Mouse (Mus musculus) lung, embryonic 14.5 days (tissue): ENCODE measurements around the gene Gps2. TPM values are rescaled to one million over a fixed set of nuclear protein-coding genes. Genes with fewer than 3 reads are reported as not detected.
"Not testable (repeated sequence)": the region's sequence is repeated elsewhere in the genome, so short reads cannot be mapped to it uniquely, and the experiment has no call there.

Experiments used
- ATAC-seq: fragments of 200-750 bp; cut with Nextera tagmentation; 2 replicates; pipeline ENCODE4 v1.8.0; 2017; ENCODE audit warnings: mild to moderate bottlenecking, moderate TSS enrichment, moderate library complexity; ENCODE audit not compliant: insufficient read depth
- DNase-seq: peaks from one replicate; pipeline ENCODE4 v3.0.0-alpha.2; 2015
- H3K27ac ChIP-seq: fragments of 300-500 bp; sonication (generic); 2 replicates; pipeline ENCODE4 v1.5.1; 2014; ENCODE audit warnings: low read depth, mild to moderate bottlenecking, moderate library complexity
- H3K27me3 ChIP-seq: fragments of 300-500 bp; sonication (generic); 2 replicates; pipeline ENCODE4 v1.6.1; 2014; ENCODE audit warnings: low read length, control low read depth; ENCODE audit not compliant: insufficient read depth
- H3K36me3 ChIP-seq: fragments of 300-500 bp; sonication (generic); 2 replicates; pipeline ENCODE4 v1.6.1; 2014; ENCODE audit warnings: control low read depth; ENCODE audit not compliant: insufficient read depth
- H3K4me1 ChIP-seq: fragments of 300-500 bp; sonication (generic); 2 replicates; pipeline ENCODE4 v1.6.1; 2014; ENCODE audit warnings: antibody characterized with exemption, control low read depth; ENCODE audit not compliant: insufficient read depth
- H3K4me2 ChIP-seq: fragments of 300-500 bp; sonication (generic); 2 replicates; pipeline ENCODE4 v1.6.1; 2014; ENCODE audit warnings: mild to moderate bottlenecking
- H3K4me3 ChIP-seq: fragments of 300-500 bp; sonication (generic); 2 replicates; pipeline ENCODE4 v1.5.1; 2014; ENCODE audit warnings: low read depth, low read length
- H3K9ac ChIP-seq: fragments of 300-500 bp; sonication (generic); 2 replicates; pipeline ENCODE4 v1.6.1; 2014
- H3K9me3 ChIP-seq: fragments of 300-500 bp; sonication (generic); 2 replicates; pipeline ENCODE4 v1.6.1; 2016; ENCODE audit warnings: low read depth, low read length, control low read depth
- CTCF ChIP-seq: IDR thresholded peaks from 2 replicates; pipeline ENCODE4 v1.5.1; 2016; ENCODE audit warnings: antibody characterized with exemption, low read depth
- WGBS: fragments of 180-500 bp; shearing (Covaris S2); extraction: QIAGEN DNeasy Blood & Tissue Kit; methylation state at CpG from one replicate; pipeline ENCODE4 v1.1.7; 2014; 5-methylcytosine and 5-hydroxymethylcytosine counted together
- microRNA-seq: library from miRNA; unstranded; fragments of <30 nt; microRNA quantifications from one replicate; pipeline ENCODE4, GENCODE M21; 2016; ENCODE audit warnings: borderline number of aligned reads
- polyA plus RNA-seq: library from polyadenylated mRNA; unstranded; fragments of >200 nt; fragmentation: Nextera tagmentation; extraction: Ambion mirVana; gene quantifications from 2 replicates; pipeline ENCODE4 v1.2.1, GENCODE M21; 2014

Gene Gps2
- polyA plus RNA-seq, 1 experiment from 2014 or later, result 78.6 TPM

GRCm38 (mm10) chr11:69953267-69953915 lies 39.7 kb downstream of the Gps2 start:
- no peaks in the 10 kb centered on the region for H3K36me3 ChIP-seq
- H3K27ac ChIP-seq, result no peak overlapping the region
- TF ChIP-seq CTCF, result no peak
- WGBS, result 39% methylated on average over 10 of the region's 11 CpGs
- H3K4me3 ChIP-seq, result no peak overlapping the region
- H3K9me3 ChIP-seq, result no peaks in the 10 kb centered on the region
- H3K9ac ChIP-seq, result no peak overlapping the region
- no peaks in the 10 kb centered on the region for H3K4me1 ChIP-seq
- ATAC-seq (no peak), DNase-seq (peak; percentile 45)
- no peak overlapping the region for H3K4me2 ChIP-seq
- no peaks in the 10 kb centered on the region for H3K27me3 ChIP-seq

GRCm38 (mm10) chr11:69955618-69956017 lies 41.9 kb downstream of the Gps2 start:
- ATAC-seq, H3K4me2 ChIP-seq, H3K9me3 ChIP-seq, H3K27me3 ChIP-seq, H3K9ac ChIP-seq, DNase-seq, H3K36me3 ChIP-seq, H3K4me3 ChIP-seq, H3K27ac ChIP-seq, H3K4me1 ChIP-seq: not testable (repeated sequence)
- 54% methylated on average over 3 of the region's 4 CpGs for WGBS

- DNase-seq (no peak), ATAC-seq (no peak)
- no peaks in the 10 kb centered on the region for H3K4me1 ChIP-seq
- no peaks in the 10 kb centered on the region for H3K9me3 ChIP-seq
- no peak overlapping the region for H3K9ac ChIP-seq
- no peaks in the 10 kb centered on the region for H3K27me3 ChIP-seq
- no peak overlapping the region for H3K27ac ChIP-seq
- no peak overlapping the region for H3K4me2 ChIP-seq
- H3K4me3 ChIP-seq, result no peak overlapping the region
- 90% methylated on average over 1 of the region's 1 CpGs for WGBS
- peak; percentile 20; the same call in 1 of the 2 replicates for TF ChIP-seq CTCF
- H3K36me3 ChIP-seq, result no peaks in the 10 kb centered on the region
Measured at GRCm38 (mm10) chr11:69956218-69956617, 42.5 kb downstream of the Gps2 start.

- peak; percentile 55 for TF ChIP-seq CTCF
Measured at GRCm38 (mm10) chr11:69960616-69961015, 46.9 kb downstream of the Gps2 start.

GRCm38 (mm10) chr11:69961841-69962240 lies 48.2 kb downstream of the Gps2 start:
- WGBS, result 45% methylated on average over 5 of the region's 5 CpGs
- Histone ChIP-seq H3K4me3 (no peak overlapping the region), H3K27me3 (peaks cover 30% of the 10 kb centered on the region), H3K9ac (no peak overlapping the region), H3K4me1 (no peaks in the 10 kb centered on the region), H3K36me3 (no peaks in the 10 kb centered on the region), H3K4me2 (no peak overlapping the region), H3K9me3 (no peaks in the 10 kb centered on the region), H3K27ac (no peak overlapping the region)
- TF ChIP-seq CTCF, result no peak
- no peak for DNase-seq
- no peak for ATAC-seq

More at GRCm38 (mm10) chr11:69960616-69961015, 46.9 kb downstream of the Gps2 start:
- Histone ChIP-seq H3K27me3 (peaks cover 19% of the 10 kb centered on the region), H3K4me3 (no peak overlapping the region), H3K9me3 (no peaks in the 10 kb centered on the region), H3K4me1 (no peaks in the 10 kb centered on the region), H3K36me3 (no peaks in the 10 kb centered on the region), H3K9ac (no peak overlapping the region), H3K4me2 (no peak overlapping the region), H3K27ac (no peak overlapping the region)
- DNase-seq (peak; percentile 26), ATAC-seq (no peak)
- 31% methylated on average over 5 of the region's 5 CpGs for WGBS

- Histone ChIP-seq H3K4me3 (peak within 1 kb of the TSS; percentile 48), H3K9me3 (no peaks in the 10 kb centered on the region), H3K36me3 (peaks cover 18% of the 10 kb centered on the region), H3K9ac (peak within 1 kb of the TSS; percentile 61), H3K4me2 (peak within 1 kb of the TSS; percentile 70), H3K27me3 (peaks cover 39% of the 10 kb centered on the region), H3K27ac (peak within 1 kb of the TSS; percentile 88), H3K4me1 (no peaks in the 10 kb centered on the region)
- WGBS, result 7% methylated on average over 24 of the region's 24 CpGs
- DNase-seq (no peak), ATAC-seq (peak; percentile 19; the same call in 1 of the 2 replicates)
- no peak for TF ChIP-seq CTCF
Measured at GRCm38 (mm10) chr11:69964650-69965270, 51.1 kb downstream of the Gps2 start, which contains the start of gene Cldn7. Cldn7 (plus strand) TSS chr11:69964779.

GRCm38 (mm10) chr11:69965271-69966005 lies 51.8 kb downstream of the Gps2 start:
- peak; percentile 83 for DNase-seq
- WGBS, result 2% methylated on average over 49 of the region's 49 CpGs
- peak overlapping the region; percentile 61 for H3K9ac ChIP-seq
- ATAC-seq, result peak; percentile 45
- peaks cover 39% of the 10 kb centered on the region for H3K27me3 ChIP-seq
- H3K4me2 ChIP-seq, result peak overlapping the region; percentile 70
- H3K4me3 ChIP-seq, result peak overlapping the region; percentile 48
- no peak for TF ChIP-seq CTCF
- H3K4me1 ChIP-seq, result no peaks in the 10 kb centered on the region
- no peaks in the 10 kb centered on the region for H3K9me3 ChIP-seq
- peaks cover 25% of the 10 kb centered on the region for H3K36me3 ChIP-seq
- H3K27ac ChIP-seq, result peak overlapping the region; percentile 88

Small RNA genes lying within 50 kb of the gene (microRNA-seq; reads per million reads assigned to microRNA genes)
- not detected for gene Mir6924

Other genes starting within 250 kb of the Gps2 start
- 12.1 and 13.5 TPM in 2 replicates for gene Cd68, start 247.7 kb upstream of the Gps2 start, polyA plus RNA-seq
- 695 and 712 TPM in 2 replicates for gene Eif4a1, start 241.5 kb upstream of the Gps2 start, polyA plus RNA-seq
- gene Senp3, start 231.8 kb upstream of the Gps2 start, polyA plus RNA-seq, result 78.7 and 95.0 TPM in 2 replicates
- 0.64 and 0.93 TPM in 2 replicates for gene Tnfsf13, start 228.1 kb upstream of the Gps2 start, polyA plus RNA-seq
- gene Tnfsf12, start 218.0 kb upstream of the Gps2 start, polyA plus RNA-seq, result 10.0 and 11.6 TPM in 2 replicates
- 4.4 and 5.3 TPM in 2 replicates for gene Tnfsfm13, start 217.8 kb upstream of the Gps2 start, polyA plus RNA-seq
- gene Polr2a, start 155.3 kb upstream of the Gps2 start, polyA plus RNA-seq, result 50.4 and 50.5 TPM in 2 replicates
- 0.12 and 0.20 TPM in 2 replicates for gene Slc35g3, start 151.9 kb upstream of the Gps2 start, polyA plus RNA-seq
- 2.5 TPM in 2 replicates for gene Zbtb4, start 148.0 kb upstream of the Gps2 start, polyA plus RNA-seq
- 12.1 and 14.6 TPM in 2 replicates for gene Chrnb1, start 117.9 kb upstream of the Gps2 start, polyA plus RNA-seq
- gene Fgf11, start 112.0 kb upstream of the Gps2 start, polyA plus RNA-seq, result 1.6 TPM in 2 replicates
- 4.3 and 5.0 TPM in 2 replicates for gene Tmem102, start 108.3 kb upstream of the Gps2 start, polyA plus RNA-seq
- gene Gm39566, start 98.6 kb upstream of the Gps2 start, polyA plus RNA-seq, result not detected in 2 replicates
- gene Spem2, start 95.4 kb upstream of the Gps2 start, polyA plus RNA-seq, result not detected in 2 replicates
- gene Spem1, start 91.7 kb upstream of the Gps2 start, polyA plus RNA-seq, result not detected in 2 replicates
- gene Nlgn2, start 76.1 kb upstream of the Gps2 start, polyA plus RNA-seq, result 6.6 and 7.8 TPM in 2 replicates
- gene Tmem256, start 75.4 kb upstream of the Gps2 start, polyA plus RNA-seq, result 443 and 457 TPM in 2 replicates
- 115 and 118 TPM in 2 replicates for gene Plscr3, start 67.5 kb upstream of the Gps2 start, polyA plus RNA-seq
- 5.9 and 6.1 TPM in 2 replicates for gene Tnk1, start 55.2 kb upstream of the Gps2 start, polyA plus RNA-seq
- not detected in 2 replicates for gene Tmem95, start 35.9 kb upstream of the Gps2 start, polyA plus RNA-seq
- 6.2 and 7.5 TPM in 2 replicates for gene Kctd11, start 32.5 kb upstream of the Gps2 start, polyA plus RNA-seq
- gene Acap1, start 18.3 kb upstream of the Gps2 start, polyA plus RNA-seq, result 0.38 and 0.83 TPM in 2 replicates
- 11.3 and 14.1 TPM in 2 replicates for gene 2810408A11Rik, start 12.9 kb upstream of the Gps2 start, polyA plus RNA-seq
- gene Neurl4, start 12.8 kb upstream of the Gps2 start, polyA plus RNA-seq, result 12.5 and 13.1 TPM in 2 replicates
- gene Eif5a, start 8.1 kb downstream of the Gps2 start, polyA plus RNA-seq, result 1,945 and 2,006 TPM in 2 replicates
- gene Ybx2, start 21.9 kb downstream of the Gps2 start, polyA plus RNA-seq, result 4.7 and 6.1 TPM in 2 replicates
- 14.9 and 19.0 TPM in 2 replicates for gene Slc2a4, start 34.3 kb downstream of the Gps2 start, polyA plus RNA-seq
- 76.7 and 86.4 TPM in 2 replicates for gene Cldn7, start 50.9 kb downstream of the Gps2 start, polyA plus RNA-seq
- gene Ctdnep1, start 67.3 kb downstream of the Gps2 start, polyA plus RNA-seq, result 25.4 and 28.3 TPM in 2 replicates
- gene Elp5, start 68.6 kb downstream of the Gps2 start, polyA plus RNA-seq, result 108 and 113 TPM in 2 replicates
- gene Gabarap, start 77.3 kb downstream of the Gps2 start, polyA plus RNA-seq, result 444 and 455 TPM in 2 replicates
- 41.1 and 42.8 TPM in 2 replicates for gene Phf23, start 81.9 kb downstream of the Gps2 start, polyA plus RNA-seq
- 36.2 and 40.8 TPM in 2 replicates for gene Dvl2, start 86.7 kb downstream of the Gps2 start, polyA plus RNA-seq
- gene Acadvl, start 101.5 kb downstream of the Gps2 start, polyA plus RNA-seq, result 57.6 and 58.9 TPM in 2 replicates
- gene Dlg4, start 103.1 kb downstream of the Gps2 start, polyA plus RNA-seq, result 5.9 and 7.4 TPM in 2 replicates
- gene Asgr1, start 140.2 kb downstream of the Gps2 start, polyA plus RNA-seq, result not detected in 2 replicates
- 0.47 and 0.78 TPM in 2 replicates for gene Asgr2, start 178.8 kb downstream of the Gps2 start, polyA plus RNA-seq
- 5.9 and 6.4 TPM in 2 replicates for gene Mgl2, start 216.4 kb downstream of the Gps2 start, polyA plus RNA-seq
- 0.18 and 1.1 TPM in 2 replicates for gene Clec10a, start 242.3 kb downstream of the Gps2 start, polyA plus RNA-seq